Mouse (Mus musculus): ENCODE measurements around the gene Setd4. TPM values are rescaled to one million over a fixed set of nuclear protein-coding genes. Genes with fewer than 3 reads are reported as not detected.

Gene Setd4
- 0.41 TPM for polyA plus RNA-seq (2014; fragmentation: Illumina TruSeq; extraction: RNeasy Lipid Tissue Mini Kit (QIAGEN cat#74804); ENCODE audit: low read depth, low replicate concordance)

GRCm38 (mm10) chr16:93603439-93604212 is at the start of gene Setd4:
Gene Setd4 (minus strand): TSS chr16:93604063.

GRCm38 (mm10) chr16:93627761-93628400 is 24.0 kb upstream of the Setd4 start, which contains the start of gene Gm5678:
Gene Gm5678 (plus strand): TSS chr16:93628097.

GRCm38 (mm10) chr16:93605553-93605952 is 1.7 kb upstream of the Setd4 start, which contains the start of gene Cbr1:
Gene Cbr1 (plus strand): TSS chr16:93605853.

Other genes starting within 250 kb of the Setd4 start
- gene Cbr1, start 1.8 kb upstream of the Setd4 start, polyA plus RNA-seq (2014; fragmentation: Illumina TruSeq; extraction: RNeasy Lipid Tissue Mini Kit (QIAGEN cat#74804); ENCODE audit: low read depth, low replicate concordance), result 14.6 TPM
- not detected for gene Gm5678, start 24.0 kb upstream of the Setd4 start, polyA plus RNA-seq (2014; fragmentation: Illumina TruSeq; extraction: RNeasy Lipid Tissue Mini Kit (QIAGEN cat#74804); ENCODE audit: low read depth, low replicate concordance)
- gene Cbr3, start 79.2 kb upstream of the Setd4 start, polyA plus RNA-seq (2014; fragmentation: Illumina TruSeq; extraction: RNeasy Lipid Tissue Mini Kit (QIAGEN cat#74804); ENCODE audit: low read depth, low replicate concordance), result 9.6 TPM
- gene Dop1b, start 107.8 kb upstream of the Setd4 start, polyA plus RNA-seq (2014; fragmentation: Illumina TruSeq; extraction: RNeasy Lipid Tissue Mini Kit (QIAGEN cat#74804); ENCODE audit: low read depth, low replicate concordance), result 9.6 TPM
- gene Morc3, start 228.1 kb upstream of the Setd4 start, polyA plus RNA-seq (2014; fragmentation: Illumina TruSeq; extraction: RNeasy Lipid Tissue Mini Kit (QIAGEN cat#74804); ENCODE audit: low read depth, low replicate concordance), result 135 TPM